Mouse (Mus musculus) kidney, postnatal 10 days (tissue): ENCODE measurements around the gene Clic4.
"Not testable (repeated sequence)": the region's sequence is repeated elsewhere in the genome, so short reads cannot be mapped to it uniquely, and the experiment has no call there.

ENCODE experiments used
- DNase-seq: peaks from one replicate; pipeline ENCODE4 v3.0.0; 2021; ENCODE audit warnings: mixed read lengths

Gene Clic4

DNA sequence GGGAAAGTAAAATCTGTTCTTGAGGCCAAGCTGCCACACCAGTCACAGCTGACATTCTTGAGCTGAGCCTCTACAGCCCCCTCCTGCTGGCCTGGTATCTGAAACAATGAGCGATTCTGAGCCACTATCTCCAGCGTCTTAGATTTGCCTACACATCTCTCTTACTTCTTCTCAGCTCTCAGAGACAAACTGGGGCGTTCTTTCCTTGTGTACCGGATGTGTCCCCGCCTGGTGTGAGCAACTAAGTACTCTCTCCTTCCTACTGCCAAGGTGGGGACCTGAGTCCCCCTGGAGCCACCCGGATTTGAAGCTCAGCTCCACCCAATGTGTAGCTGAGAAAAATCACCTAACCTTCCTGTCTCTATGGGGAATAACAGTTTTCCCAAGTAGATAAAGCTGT, 19.2 kb upstream of the Clic4 start:
- DNase-seq, result no peak

DNA sequence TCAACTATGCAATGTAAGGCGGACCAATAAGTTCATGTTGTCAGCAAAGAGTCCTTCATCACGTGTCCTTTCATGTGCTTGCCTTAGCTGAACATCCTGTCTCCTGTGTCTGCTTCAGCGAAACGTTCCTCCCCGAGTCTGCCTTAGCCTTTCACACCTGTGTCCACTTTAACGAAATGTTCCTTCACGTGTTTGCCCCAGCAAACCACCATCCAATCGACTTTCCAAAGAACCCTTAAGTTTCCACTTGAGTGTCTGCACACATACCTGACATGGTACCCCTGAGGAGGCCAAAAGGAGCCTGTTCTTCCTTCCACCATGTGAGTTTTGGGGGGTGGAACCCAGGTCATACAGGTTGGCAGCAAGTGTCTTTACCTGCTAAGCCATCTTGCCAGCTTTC, 18.6 kb upstream of the Clic4 start:
- DNase-seq, result no peak

DNA sequence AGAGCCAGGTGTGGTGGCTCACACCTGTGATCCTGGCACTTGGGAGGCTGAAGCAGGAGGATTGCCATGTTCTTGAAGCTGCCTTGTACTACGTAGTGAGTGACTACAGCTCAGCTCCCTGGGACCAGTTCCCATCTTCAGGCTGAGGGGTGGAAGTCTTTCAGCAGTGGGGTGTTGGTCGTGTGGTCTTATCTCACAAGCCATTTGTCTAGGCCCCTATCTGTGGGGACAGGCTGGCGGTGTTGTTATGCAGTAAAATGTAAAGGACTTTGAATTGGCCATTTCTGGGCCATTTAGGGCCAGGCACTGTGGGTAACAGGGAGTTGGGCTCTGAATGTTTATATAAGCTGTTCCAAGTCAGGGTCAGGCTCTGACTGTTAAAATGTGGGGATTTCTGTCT, 15.4 kb upstream of the Clic4 start:
- DNase-seq, result no peak

DNA sequence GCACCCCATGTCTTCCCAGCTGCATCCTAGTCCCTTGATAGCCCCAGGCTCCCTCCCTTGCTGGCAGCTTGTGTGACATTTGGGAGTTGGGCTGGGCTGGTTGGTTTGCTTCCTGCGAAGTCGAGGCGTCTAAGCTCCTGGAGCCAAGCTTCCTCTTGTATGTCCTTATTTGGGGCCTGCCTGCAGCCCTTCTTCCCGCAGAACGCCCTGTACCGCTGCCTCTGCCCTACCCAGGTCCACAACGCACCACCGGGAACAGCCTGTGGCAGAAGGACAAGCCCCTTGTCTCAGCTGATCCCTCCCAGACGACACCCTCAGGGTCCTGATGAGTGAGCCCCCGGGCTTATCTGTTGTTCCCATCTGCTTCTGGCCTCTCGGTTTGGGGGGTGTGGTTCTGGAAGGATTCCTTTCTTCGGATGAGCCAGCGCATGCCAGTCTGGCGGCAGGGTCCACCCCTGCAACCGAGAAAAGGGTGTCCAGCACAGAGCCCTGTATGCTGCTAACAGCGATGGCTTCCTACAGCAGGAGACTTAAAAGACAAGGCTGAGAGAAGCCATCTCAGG, 14.3 kb upstream of the Clic4 start:
- peak; percentile 60 for DNase-seq

DNA sequence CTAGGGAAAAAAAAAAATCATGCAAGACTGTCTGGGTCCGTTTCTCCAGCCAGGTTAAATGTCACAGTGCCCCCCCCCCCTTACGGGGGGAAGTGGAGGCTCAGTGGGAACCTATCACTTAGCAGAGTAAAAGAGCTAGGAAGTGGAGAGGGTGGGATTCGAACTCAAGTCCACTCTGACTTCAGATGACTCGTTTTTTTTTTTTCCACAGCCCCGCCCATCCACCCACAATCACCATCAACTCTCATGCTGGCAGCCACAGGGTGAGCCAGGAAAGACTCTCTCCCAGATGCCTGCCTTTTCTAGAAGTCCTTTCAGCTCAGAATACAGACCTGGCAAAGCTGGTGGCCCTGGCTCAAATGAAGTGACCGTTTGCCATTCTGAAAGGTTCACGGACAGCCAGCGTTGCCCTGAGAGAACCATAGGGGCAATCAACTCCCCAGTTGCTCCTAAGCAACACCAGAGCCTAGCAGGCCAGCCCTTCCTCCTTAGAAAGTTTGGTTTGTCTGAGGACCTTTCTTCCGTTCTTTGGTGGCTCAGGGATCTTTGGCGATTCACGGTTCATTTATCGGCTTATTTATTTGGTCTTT, 13.5 kb upstream of the Clic4 start:
- no peak for DNase-seq

DNA sequence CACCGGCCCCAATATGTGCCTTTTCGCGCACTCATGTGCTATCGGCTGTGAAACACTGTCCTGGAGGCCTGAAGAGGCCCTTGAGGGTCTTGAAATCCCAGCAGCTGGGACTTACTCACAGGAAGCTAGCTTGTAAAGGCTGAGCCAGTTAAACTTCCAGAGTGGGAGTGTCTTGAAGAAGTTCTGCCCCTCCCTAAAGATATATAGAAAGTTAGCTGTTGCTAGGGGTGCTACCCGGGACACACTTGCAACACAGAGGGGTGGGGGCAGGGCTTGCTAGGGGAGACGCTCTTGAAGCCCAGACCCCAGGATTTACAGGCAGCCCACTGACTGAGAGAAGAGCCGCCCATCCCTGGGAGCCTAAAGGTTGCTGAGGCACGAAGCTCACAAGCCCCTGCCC, 12.8 kb upstream of the Clic4 start:
- no peak for DNase-seq

DNA sequence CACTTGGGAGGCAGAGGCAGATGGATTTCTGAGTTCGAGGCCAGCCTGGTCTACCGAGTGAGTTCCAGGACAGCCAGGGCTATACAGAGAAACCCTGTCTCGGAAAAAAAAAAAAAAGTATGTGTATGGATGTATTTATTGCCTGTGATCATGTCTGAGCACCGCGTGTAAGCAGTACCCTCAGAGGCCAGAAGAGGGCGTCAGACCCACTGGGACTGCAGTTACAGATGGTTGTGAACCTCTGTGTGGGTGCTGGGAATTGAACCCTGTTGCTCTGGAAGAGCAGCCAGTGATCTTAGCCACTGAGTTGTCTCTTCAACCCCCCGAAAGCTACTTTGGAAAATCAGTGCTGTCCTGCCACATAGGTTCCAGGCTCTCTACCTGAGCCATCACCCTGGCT, 11.3 kb upstream of the Clic4 start:
- DNase-seq, result no peak

DNA sequence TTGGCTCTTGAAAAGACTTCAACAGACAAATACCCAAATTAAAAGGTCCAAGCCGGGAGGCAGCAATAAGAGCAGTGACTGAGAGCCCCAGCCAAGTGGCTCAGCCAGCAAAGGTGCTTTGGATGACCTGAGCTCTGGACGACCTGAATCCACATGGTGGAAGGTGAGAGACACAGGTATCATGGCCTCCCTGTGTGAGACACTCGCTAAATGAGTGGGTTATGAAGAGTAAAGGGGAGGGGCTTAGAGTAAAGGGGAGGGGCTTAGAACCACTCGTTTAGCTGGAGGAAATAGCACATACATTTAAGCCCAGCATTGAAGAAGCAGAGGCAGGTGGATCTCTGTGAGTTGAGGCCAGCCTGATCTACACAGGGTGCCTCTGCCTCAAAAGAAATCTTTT, 10.8 kb upstream of the Clic4 start:
- DNase-seq, result no peak

DNA sequence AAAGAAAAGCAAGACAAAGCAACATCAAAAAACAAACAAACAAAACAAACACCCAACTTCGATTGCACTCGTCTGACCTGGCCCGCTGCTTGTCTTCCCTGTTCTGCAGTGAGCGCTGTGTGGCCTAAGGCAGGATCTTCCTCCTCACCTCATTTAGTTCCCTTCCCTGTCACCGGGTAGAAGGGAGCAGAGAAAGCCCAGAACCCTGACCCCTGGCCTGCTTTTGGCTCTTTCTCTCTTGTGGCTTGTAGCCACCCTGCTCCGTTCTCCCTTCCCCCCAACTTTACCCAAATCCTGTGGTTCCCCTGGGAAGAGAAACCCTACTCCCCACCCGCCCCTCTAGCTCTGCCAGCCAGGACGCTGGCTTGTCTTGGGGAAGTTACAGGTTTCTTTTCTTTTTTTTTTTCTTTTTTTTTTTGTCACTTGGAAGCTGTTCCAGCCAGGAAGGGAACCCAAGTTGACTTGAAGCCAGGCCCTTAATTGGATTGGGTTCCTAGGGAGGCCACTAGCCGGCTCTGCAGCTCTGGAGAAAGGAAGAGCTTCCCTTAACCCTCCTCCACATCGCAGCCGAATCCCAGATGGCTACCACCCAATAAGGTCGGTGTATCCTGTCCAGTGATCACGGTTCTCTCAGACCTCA, 10.2 kb upstream of the Clic4 start:
- DNase-seq, result peak; percentile 64

DNA sequence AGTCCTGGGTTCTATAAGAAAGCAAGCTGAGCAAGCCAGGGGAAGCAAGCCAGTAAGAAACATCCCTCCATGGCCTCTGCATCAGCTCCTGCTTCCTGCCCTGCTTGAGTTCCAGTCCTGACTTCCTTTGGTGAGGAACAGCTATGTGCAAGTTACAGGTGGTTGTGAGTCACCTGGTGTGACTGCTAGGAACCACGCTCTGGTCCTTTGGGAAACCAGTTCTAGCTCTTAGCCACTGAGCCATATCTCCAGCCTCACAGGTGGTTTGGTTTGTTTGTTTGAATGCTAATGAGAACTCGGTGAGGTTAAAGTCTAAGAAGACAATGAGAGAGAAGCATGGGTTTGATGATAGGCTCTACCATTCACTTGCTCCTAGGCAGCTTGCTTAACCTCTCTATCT, 7.4 kb upstream of the Clic4 start:
- not testable (repeated sequence) for DNase-seq

DNA sequence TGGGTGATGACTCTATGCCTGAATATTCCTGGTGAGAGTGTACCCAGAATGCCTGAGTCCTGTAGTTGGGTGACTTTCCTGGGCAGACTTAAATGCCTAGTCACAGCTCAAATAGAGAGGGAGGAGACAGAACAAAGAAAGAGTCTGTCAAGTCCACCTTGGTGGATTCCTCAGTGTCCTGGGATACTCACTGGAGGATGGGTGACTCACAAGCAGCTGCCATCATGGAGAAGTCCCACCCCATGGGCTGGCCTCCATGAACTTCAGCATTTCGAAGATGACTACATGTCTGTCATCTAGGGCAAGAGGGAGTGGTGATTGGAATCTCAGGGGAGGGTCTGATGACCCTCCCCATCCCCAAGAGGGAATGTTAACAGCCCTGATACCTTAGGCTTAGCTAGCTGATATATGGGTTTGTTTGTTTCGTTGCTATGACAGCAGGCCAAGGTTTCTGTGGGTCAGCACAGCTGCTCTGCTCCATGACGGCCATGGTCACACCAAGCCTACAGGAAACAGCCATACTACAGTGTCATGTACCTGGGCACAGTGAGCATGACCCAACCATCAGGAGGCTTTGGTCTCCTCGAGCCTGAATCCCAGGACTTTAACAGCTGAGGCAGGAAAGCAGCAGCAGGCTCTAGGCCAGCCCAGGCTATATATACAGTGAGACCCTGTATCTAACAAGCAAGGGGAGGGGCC, 4.2 kb upstream of the Clic4 start:
- DNase-seq, result no peak

DNA sequence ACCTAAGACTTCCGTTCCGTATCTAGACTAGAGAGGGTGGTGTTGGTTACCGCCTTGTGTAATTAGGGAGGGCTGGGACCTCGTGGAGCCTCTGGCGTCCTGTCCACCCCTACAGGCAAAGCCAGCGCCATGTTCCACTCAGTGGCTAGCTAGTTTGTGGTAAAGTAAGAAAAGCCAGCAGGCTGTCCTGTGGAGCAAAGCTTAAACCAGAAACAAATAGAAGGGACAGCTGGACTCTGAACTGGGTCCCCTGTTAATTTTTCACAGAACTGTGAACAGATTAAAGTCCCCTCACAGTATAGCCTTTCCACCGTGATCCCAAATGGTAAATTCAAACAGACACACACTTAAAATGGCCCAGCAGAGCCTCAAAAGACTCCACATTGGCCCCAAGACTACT, 2.1 kb upstream of the Clic4 start:
- DNase-seq, result no peak

DNA sequence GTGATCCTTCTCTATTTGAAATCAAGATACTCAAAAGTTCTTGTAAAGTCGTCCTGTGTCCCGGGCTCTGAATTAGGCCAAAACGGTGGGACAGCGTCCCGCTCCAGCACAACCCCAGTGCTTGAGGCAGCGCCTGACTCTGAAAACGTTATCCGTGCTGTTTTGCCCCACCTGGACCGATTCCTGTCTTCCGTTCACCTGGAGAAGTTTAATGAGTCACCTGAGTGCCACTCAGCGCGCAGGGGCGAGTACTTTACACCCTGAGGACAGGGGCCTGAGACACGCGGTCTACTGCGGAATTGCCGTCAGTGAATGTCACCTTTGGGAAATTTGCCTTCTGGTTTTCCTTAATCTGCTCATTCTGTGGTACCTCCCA, 681 bp upstream of the Clic4 start:
- peak; percentile 63 for DNase-seq

DNA sequence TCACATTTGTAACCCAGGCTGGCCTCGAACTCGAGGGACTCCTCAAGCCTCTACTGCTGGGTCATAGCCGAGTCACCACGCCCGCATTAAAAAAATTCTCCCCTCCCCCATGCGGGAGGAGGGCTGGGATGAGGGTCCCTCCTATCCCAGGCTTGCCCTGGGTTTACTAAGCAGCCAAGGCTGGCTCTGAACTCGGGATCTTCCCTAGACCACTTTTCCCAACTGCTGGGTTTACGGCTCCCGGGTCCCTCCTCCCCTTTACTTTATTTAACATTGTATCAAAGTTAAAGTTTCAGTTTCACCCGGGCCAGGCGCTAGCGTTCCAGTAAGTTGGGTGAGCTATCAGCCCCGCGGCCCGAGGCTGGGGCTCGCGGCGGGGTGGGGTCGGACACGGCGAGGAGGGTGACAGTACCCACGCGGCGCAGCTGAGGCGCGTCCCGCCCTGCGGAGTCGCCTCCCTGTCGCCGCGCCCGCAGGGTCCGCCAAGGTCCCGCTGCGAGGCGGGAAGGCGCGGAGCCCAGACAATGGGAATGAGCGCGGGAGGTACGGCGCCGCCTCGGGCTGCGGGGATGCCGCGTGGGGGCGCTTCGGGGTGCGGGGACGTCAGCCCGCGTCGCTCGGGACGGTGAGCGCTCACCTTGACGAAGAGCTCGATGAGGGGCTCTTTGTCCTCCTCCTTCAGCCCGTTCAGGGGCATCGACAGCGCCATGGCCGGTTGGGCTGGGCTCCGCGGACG, 565 bp downstream of the Clic4 start:
- DNase-seq, result peak; percentile 81

DNA sequence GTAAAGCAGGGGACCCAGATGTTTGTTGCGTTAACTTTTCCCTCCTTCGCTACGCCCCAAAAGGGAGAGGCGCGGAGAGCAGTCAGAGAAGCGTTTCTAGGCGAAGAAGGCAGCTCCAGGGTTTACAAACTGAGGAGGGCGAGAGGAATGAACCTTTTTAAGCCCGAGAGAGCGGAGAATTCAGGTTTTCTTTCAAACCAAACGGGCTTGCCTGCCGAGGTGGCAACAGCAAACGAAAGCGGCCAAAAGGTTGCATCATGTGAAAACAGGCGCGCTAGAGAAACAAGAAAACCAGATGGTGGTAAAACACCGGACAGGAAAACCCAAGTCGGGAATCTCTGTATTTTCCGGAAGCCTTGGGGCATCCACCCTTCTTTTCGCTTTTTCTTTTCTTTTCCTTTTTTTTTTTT, 1.2 kb downstream of the Clic4 start:
- peak; percentile 53 for DNase-seq

DNA sequence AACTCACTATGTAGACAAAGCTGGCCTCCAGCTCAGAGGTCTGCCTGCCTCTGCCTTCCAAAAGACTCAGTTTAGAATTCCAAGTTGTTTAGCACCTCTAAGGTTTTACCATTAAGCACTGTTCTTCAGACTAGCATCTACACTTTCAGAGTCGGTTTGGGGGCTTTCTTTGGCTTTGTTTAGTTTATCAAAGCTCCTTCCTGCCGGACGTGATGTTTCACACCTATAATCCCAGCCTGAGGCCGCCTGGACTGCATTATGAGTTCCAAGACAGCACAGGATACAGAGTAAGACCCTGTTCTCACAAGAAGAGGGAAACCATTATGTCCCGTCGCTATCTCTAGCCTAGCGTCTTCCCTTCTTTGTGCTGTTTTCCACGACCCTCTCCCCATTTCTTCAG, 2.1 kb downstream of the Clic4 start:
- no peak for DNase-seq

DNA sequence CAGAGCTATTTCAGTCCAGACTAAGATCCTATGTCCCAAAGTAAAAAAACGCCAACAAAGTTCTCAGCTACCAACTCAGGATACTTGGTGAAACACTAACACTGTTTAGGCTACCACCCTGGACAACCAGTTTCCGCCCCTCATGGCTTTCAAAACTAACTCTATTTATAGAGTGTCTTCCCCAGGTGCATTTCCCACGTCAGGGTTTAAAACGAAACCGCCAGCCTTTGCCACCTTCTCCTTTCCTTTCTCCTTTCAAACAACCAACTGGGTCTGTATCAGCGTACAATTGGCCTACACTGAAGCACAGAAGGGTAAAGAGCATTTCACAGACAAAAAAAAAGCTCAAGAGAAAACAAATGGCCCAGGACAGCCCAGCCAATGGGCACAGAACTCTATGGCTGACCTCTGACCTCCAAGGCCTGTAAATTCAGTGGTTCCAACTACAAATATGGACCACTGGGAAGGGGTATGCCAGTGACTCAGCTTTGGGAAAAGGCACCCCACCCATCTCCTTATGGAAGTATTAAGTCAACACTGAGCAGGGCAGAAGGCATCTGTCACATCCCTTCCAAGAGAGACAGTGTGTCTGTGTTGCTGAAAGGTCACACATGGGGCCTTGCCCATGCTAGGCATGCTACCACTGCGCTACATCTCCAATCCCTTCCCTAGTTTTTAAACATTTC, 2.8 kb downstream of the Clic4 start:
- no peak for DNase-seq

DNA sequence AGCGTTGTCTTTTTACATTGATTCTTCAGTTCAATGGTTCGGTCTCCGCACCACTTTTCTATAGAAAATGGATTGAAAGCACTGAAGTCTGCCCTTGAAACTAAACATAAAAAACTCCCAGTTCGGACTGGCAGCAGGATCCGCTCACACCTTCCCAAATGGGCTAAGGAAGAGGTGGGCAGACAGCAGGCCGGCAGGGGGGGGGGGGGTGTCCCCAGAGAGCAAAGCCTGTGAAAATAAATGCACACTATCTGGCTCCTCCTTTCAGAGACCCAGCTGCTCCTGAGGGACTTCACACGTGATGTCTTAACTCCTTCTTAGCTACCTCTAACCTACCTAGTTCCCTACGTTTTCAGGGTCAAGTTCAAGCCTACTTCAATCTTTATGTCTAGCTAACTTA, 5.1 kb downstream of the Clic4 start:
- DNase-seq, result no peak

DNA sequence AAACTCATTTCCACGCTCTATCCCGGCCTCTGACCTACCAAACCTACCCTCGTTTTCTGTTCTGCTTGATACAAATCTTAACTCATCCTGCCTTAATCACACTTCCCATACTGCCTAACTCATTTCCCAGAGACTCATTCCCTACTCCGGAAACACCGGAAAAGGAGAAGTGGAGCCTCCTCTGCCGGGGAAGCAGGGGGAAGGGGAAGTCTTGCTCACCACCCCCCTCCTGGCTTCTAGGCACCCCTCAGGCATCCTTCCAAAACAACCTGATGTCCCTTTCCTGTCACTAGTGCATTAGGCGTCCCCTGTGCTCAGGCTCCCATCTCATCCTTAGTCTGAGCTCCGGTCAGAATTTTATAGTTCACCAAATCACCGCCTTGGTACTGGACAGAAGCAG, 5.6 kb downstream of the Clic4 start:
- DNase-seq, result peak; percentile 71

DNA sequence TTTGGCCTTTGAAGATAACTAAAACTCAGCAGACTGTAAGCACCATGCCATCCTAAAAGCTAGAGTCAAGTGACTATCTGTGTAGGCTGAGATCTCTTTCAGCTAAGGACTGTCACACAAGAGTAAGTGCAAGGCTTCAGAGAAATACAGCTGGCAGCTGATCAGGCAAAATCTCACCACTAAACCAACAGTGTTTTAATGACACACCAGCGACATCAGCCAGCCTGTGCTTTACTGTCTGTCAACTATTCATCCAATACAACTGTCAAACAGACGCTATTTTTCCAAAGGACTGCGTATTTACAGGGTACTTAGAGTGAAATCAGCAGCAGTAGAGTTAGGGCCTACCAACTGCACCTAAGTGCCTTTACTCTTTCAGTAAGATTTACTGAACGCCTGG, 12.2 kb downstream of the Clic4 start:
- DNase-seq, result no peak

DNA sequence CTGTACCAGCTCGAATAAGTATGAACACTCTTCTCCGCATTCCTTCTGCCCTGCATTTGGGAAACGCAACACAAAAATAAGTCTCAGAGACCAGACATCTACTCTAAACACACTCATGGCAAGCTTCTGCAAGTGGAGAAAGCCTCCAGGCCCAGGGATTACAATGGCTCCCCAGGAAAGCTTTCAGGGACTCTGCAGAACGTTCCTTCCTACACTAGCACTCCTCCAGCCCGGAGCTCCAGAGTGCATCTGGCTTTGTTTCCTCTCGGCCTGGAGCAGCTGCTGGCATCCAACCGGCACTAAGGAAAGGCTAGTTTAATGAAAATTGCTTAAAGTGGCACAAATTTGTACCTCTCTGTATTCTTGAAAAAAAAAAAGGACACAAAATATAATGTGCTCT, 14.1 kb downstream of the Clic4 start:
- DNase-seq, result peak; percentile 52

DNA sequence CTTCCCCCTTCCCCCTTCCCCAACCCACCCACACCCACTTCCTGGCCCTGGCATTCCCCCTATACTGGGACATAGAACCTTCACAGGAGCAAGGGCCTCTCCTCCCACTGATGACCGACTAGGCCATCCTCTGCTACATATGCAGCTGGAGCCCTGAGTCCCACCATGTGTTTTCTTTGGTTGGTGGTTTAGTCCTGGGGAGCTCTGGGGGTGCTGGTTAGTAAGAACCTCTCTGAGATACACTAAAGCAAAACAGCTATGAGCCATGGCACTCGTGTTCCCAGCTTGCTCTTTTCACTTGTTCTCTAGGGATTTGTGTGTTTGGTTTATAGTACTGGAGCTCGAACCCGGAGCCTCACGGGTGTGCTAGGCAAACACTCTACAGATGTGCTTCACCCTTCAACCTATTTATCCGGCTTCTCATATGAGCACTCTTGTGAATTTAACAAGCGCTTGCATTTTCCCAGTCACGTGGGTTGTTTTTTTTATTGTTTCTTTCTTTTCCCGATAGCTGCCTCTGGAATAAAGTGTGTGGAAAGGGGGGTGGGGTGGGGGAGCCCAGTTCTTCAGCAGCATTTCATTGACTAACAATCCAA, 14.6 kb downstream of the Clic4 start:
- DNase-seq, result no peak
